Mouse (Mus musculus): Measurements from ENCODE around the gene Smpdl3b. TPM values are rescaled to one million over a fixed set of nuclear protein-coding genes. Genes with fewer than 3 reads are reported as not detected.
"Not testable (repeated sequence)": the region's sequence is repeated elsewhere in the genome, so short reads cannot be mapped to it uniquely, and the experiment has no call there.

The Smpdl3b gene
- total RNA-seq (2021) (10 to 100 TPM in 1 of 2 experiments, 1 to 10 TPM in 1; 1.7 to 24.2 TPM), polyA plus RNA-seq (2012; rRNA removed) (15.5 and 32.0 TPM in 2 replicates)
- long read RNA-seq, partial matches to known transcripts = 1 of 2 reads
- long read RNA-seq, other reads (novel, unspliced or antisense) = 0 of 2 reads

DNA sequence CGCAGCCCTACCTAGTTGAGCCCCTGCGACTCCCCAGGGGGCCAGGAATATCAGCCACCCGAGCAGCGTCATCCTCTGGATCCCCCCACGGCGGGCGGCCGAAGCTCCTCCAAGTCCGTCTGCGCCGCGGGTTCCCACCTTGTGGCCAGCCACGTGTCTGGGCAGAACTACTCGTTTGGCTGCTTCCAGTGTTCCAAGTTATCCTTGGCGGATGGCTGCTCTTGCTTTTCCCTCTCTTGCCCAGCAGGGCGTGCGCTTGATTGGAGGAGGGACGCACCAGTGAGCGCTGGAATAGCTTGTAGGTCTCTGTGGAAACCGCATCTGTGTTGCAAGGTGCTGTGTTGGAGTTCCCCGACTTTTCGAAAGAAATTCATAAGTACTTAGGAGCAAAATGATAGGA, at the start of gene Smpdl3b:
TSS of gene Smpdl3b (minus strand) at position 279 of the 400 bp plus-strand sequence.
- DNase-seq = peak; percentile 85

DNA sequence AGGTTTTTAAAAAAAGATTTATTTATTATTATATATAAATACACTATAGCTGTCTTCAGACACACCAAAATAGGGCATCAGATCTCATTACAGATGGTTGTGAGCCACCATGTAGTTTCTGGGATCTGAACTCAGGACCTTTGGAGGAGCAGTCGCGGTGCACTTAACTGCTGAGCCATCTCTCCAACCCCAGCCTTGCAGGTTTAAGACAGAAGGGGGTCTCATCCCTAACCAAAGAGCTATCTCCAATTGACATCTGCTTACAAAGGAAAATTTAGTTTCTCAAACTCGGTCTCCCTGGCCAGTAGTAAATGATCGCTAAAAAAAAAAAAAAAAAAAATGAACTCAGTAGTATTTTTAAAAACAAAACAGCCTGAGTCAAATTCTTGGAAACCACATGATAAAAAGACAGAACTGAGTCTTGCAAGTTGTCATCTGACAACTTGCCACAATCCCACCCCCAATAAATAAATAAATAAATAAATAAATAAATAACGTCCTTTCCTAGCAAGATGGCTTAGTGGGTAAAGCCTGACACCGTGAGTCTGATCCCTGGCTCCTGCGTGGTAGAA, 49.7 kb upstream of the Smpdl3b start:
- no peak for DNase-seq

DNA sequence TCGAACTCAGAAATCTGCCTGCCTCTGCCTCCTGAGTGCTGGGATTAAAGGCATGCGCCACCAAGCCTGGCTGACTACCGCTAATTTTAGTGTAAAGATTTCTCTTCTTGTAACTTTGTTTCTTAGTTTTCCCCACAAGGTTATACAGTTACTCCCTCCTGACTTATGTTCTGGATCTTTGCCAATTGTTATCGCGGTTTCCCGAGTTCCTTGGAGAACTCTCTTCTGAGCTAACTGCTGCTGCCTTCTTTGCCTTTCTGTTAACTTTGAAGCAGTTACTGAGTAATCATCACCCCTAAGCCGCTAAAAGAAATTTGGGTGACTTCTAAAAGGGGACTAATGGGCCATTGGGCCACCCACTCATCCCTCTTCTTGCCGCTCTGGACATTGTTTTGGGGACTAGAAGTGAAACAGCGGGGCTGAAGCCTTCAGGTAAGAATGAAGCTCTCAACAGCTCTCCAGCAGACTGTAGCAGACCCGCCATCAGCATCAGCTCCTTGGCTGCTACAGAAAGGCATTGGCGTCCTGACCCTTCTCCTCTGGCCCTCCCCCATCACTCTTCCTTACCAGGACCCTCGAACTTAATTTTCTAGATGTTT, 48.6 kb upstream of the Smpdl3b start:
- no peak for DNase-seq

GRCm38 (mm10) chr4:132805146-132805545, 48.1 kb upstream of the Smpdl3b start:
- no peak for DNase-seq

DNA sequence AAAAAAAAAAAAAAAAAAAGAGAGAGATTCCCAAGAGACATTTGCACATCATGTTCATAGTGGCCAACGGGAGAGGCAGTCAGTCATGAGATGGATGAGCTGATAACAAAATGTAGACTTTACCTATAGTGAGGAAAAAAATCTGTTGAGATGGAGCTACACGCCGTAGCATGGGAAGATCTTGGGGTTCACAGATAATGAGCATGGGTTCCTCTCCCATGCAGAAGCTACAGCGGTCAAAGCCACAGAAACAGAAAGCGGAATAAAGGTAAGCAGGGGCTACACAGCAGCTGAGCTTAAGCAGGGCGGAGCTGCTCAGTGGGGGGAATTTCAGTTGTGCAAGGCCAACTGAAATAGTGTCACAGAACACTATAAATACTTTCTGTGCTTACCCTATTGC, 47.3 kb upstream of the Smpdl3b start:
- no peak for DNase-seq

DNA sequence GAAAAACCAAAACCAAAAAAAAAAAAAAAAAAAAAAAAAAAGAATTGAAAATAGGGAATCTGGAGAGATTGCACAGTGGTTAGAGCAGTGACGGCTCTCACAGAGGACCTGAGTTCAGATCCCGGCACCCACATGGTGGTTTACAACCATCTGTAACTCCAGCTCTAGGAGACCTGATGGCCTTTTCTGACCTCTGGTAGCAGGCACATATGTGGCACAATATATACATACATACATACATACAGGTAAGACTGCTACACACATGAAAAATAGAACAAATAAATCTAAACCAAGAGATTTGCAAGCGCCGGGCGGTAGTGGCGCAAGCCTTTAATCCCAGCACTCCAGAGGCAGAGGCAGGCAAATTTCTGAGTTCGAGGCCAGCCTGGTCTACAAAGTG, 46.8 kb upstream of the Smpdl3b start:
- DNase-seq = no peak

DNA sequence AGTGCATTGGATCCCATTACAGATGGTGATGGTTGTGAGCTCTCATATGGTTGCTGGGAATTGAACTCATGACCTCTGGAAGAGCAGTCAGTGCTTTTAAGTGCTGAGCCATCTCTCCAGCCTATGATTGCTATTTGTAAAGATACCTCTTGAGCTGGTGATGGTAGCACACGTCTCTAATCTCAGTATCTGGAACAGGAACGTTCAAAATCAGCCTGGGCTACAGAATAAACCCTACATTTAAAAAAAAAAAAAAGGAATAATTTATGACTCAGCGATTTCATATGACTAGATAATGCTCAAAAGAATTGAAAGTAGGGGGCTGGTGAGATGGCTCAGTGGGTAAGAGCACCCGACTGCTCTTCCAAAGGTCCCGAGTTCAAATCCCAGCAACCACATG, 46.2 kb upstream of the Smpdl3b start:
- no peak for DNase-seq

- no peak for DNase-seq
Observed at GRCm38 (mm10) chr4:132802171-132802637, 45.2 kb upstream of the Smpdl3b start.

DNA sequence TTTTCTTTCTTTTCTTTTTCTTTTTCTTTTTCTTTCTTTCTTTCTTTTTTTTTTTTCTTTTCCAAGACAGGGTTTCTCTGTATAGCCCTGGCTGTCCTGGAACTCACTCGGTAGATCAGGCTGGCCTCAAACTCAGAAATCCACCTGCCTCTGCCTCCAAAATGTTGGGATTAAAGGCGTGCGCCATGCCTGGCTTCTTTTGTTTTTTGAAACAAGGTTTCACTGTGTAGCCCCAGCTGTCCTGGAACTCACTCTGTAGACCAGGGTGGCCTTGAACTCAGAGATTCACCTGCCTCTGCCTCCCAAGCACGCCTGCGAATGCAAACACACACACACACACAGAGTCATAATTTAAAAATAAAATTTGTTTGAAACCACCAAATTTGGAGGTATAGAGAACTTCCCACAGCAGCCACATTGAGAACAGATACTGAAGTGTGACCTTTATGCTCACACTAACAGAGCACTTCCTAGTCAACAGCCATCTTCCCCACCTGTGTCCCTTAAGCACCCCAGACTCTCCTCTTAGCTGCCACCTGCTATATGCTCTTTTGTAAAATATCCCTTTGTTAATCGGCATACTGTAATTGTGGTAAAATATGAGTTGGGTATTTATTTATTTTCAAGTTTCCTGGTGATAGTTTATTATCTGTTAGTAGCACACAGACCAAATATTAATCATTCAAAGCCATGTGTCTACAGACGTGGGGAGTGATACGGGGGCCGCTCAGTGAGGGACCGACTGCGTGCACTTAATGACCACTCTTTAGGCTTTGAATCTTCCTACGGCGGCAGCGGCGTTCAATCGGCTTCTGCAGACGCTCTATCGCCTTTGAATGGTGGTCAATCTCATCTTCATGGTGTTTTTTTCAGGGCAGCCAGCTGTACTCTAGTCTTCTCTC, 44.4 kb upstream of the Smpdl3b start:
- no peak for DNase-seq

GRCm38 (mm10) chr4:132799845-132800244, 42.8 kb upstream of the Smpdl3b start:
- DNase-seq = no peak

DNA sequence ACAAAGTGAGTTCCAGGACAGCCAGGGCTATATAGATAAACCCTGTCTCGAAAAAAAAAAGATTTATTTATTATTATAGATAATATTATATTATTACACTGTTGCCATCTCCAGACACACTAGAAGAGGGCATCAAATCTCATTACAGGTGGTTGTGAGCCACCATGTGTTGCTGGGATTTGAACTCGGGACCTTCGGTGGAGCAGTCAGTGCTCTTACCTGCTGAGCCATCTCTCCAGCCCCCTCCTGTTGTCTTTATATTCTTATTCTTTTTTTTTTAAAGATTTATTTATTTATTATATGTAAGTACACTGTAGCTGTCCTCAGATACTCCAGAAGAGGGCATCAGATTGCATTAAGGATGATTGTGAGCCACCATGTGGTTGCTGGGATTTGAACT, 41.6 kb upstream of the Smpdl3b start:
- not testable (repeated sequence) for DNase-seq

DNA sequence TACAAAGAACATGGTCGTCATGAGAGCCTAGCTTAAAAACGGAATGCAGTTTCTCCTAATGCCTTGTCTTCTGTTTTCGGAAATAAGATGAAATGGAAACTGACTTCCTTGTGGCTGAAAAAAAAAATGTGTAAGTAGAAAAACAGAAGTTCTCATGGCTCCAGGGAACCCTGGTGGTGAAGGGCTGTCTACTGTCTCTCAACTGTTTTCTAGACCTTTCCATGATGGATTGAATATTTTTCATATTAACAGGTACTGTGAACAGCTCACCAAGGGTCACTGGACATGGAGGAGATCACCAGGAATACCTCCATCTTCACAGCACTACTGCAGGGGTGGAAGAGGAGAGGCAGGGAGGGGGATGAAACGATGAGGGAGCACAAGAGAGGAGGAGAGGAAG, 41.0 kb upstream of the Smpdl3b start:
- DNase-seq = no peak

DNA sequence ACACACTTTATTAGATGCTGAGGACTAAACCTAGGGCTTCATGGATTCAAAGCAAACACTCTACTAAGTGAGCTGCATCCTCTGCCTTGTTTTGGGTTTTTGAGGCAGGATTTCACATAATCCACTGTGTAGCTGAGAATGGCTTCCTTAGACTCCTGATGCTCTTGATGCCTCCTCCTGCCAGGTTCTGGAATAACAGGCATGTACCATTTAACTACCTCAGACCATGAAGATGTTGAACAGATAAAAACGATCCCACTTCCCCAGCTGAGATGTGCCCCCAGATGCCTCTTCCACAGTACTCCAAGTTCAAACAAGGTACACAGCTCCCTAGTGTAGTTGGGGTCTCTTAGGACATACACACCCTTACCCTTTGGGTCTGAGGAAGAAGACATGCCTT, 40.4 kb upstream of the Smpdl3b start:
- no peak for DNase-seq

DNA sequence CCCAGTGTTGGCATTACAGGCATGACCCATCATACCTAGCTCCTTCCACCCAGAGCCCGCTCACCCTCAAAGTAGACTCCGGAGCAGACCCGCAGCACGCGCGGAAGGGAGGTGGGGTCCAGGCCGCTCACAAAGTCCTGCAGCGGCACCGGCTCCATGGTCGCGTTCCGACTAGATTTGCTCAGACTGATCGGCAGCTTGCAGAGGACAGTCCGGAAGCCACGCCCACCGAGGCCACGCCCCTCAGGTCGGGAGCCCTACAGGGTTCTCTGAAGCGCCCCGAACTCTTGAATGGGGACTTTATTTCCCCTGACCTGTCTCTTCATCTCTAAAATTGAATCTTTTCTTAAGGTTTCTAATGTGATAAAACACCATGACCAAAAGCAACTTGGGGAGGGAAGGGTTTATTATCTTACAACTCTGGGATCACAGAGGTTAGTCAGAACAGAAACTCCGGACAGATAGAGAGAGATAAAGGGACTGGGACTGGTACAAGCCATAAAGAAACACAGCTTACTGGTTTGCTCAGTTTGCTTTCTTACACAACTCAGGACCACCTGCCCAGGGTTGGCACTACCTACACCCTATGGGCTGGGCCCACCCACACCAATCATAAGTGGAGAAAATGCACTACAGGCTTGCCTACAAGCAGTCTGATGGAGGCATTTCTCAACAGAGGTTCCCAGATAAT, 39.3 kb upstream of the Smpdl3b start, which contains the start of gene Themis2:
TSS of gene Themis2 (minus strand) at position 192 of the 691 bp plus-strand sequence.
- peak; percentile 87 for DNase-seq

DNA sequence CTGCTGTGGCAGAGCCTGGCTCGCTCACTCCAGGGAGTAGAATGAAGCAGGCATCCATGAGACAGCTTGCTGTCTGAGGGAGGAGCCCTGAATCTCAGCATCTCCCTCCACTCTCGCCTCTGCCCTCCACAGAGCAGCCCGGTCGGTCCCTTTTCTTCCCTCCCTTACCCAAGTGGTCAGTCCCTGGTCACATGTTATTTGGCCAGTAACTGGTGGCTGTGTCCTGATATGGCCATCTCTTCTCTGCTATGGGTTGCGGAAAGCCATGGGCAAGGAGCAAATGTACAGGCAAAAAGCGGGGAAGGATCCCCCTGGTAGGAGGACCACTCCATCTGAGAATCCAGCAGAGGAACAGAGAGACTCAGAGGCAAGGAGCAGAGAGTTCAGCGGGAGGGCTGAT, 38.1 kb upstream of the Smpdl3b start:
- no peak for DNase-seq

- no peak for DNase-seq
Observed at GRCm38 (mm10) chr4:132794760-132795159, 37.7 kb upstream of the Smpdl3b start.

- DNase-seq = no peak
Observed at GRCm38 (mm10) chr4:132794028-132794427, 37.0 kb upstream of the Smpdl3b start.

- DNase-seq = not testable (repeated sequence)
Observed at GRCm38 (mm10) chr4:132793322-132794004, 36.4 kb upstream of the Smpdl3b start.

- no peak for DNase-seq
Observed at GRCm38 (mm10) chr4:132789731-132790130, 32.7 kb upstream of the Smpdl3b start.

DNA sequence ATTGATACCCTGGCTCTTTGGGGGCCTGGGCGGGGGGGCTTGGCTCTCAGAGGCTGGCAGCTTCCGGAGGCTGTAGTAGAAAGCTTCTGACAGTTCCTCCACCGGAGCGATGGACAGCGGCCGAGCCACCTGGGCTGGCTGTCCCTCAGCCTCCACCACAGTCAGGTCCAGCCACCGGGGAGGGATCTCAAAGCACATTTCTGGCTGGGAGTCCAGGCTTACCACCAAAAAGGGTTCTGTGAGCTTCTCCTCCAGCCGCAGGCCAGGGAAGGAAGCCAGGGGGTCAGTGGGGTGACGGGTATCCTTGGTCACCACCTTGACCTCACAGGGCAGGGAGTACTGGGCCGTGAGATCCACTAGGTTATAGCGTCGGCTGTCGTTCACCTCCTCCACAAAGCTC, 28.2 kb upstream of the Smpdl3b start:
- no peak for DNase-seq

DNA sequence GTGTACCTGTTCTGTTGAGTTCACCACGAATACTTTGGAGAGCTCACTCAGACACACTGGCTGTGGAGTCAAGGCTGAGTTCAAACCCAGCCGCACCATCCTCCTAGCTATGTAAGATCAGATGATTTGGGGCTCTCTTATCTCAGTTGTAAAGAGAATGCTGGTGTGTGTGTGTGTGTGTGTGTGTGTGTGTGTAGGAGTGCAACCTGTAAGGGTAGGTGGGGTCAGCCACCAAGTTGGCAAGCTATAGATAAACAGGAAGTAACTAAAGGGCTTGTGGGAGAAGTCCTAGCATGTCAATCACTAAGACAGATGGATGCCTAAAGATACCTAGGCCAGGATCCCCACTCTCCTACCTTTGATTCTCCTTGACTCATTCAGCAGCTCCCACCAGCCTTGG, 26.7 kb upstream of the Smpdl3b start:
- DNase-seq = no peak

All from adrenal gland, adult 2 months (tissue).